Mouse (Mus musculus) gastrocnemius, postnatal 10 days (tissue): Measurements from ENCODE around the gene Tgoln1. TPM values are rescaled to one million over a fixed set of nuclear protein-coding genes. Genes with fewer than 3 reads are reported as not detected.

Experiments
- DNase-seq: peaks from one replicate; pipeline ENCODE4 v3.0.0; 2021; ENCODE audit warnings: mixed read lengths
- long read RNA-seq, 2 experiments: library from polyadenylated mRNA; stranded (forward); transcript quantifications; one replicate each; pipeline ENCODE4 v2.0.0; 2021
- total RNA-seq, 2 experiments: library from RNA; stranded (reverse); gene quantifications; 2 replicates each; pipeline ENCODE4 v1.2.3; 2021

The Tgoln1 gene
- total RNA-seq, result 10 to 100 TPM; 22.8 to 25.2 TPM
- long read RNA-seq, experiment 1, full-length matches to known transcripts, result 36 of 42 reads
- long read RNA-seq, experiment 1, partial matches to known transcripts, result 3 of 42 reads
- long read RNA-seq, experiment 1, other reads (novel, unspliced or antisense), result 3 of 42 reads
- long read RNA-seq, experiment 2, full-length matches to known transcripts, result 49 of 56 reads
- long read RNA-seq, experiment 2, partial matches to known transcripts, result 2 of 56 reads
- long read RNA-seq, experiment 2, other reads (novel, unspliced or antisense), result 5 of 56 reads

DNA sequence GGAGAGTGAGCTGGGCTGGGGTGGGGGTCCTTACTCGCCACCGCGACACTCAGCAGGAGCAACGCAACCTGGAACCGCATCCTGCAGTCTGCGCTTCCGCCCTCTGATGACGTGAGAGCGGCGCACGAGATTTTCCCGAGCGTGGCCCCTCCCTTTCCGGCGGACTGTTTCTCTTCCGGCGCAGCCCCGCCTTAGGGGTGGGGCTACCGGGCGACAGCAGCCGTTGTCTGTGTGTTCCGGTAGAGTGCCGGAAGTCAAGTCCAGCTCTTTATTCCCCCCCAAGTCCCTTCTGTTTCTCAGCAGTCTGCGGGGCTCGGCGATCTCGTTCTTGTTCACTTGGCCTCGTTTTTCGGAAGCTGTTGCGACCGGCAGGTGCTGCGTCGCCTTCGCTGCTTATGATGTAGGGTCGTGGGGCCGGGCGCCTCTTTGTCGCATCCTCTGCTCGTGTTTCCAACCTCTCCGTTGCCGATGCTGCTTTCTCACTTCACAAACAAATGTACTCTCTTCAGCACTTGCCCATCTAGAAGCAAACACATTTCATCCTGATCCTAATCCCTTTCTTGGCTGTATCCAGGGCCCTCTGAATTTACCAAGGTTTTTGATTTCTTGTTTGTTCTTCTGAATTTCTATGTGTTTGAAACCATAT, at the start of gene Tgoln1:
Gene Tgoln1 (minus strand): TSS at position 358 of the 646 bp plus-strand sequence.
- peak; percentile 93 for DNase-seq

DNA sequence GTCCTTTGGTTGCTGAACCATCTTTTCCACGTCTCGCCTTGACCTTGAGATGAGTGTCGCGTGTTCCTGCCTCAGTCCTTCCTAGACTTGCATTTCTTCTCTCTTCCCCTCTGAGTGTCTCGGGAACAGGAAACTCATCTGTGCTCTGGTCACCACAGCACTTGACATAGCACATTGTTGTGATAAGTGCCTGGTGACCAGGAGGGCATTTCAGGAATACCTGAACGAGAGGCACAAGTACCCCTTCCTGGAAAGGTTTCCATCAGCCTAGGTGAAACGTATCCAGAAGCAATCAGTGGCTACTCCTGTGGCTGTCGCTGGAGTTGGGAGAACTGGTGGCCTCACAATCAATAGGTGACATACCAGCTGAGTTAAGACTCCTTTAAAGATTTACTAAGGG, 47.5 kb upstream of the Tgoln1 start:
- DNase-seq, result no peak

DNA sequence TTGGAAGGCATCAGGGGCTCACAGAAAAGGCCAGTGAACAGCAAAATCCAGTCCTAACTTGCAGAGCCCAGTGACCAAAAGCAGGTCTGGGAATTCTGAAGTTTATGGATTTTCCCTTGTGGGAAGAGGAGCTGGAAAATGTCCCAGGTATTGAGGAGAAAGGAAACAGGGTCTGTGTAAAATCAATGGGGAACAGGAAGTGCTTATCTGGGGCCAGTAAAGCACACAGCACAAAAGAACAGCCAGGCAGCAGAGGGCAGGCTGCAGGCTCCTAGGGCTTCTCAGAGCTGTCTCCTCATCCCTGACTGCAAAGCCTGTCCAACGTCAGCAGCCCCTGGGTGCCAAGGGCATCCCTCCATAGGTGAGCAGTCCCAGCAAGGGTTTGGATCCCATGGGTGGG, 46.2 kb upstream of the Tgoln1 start:
- no peak for DNase-seq

DNA sequence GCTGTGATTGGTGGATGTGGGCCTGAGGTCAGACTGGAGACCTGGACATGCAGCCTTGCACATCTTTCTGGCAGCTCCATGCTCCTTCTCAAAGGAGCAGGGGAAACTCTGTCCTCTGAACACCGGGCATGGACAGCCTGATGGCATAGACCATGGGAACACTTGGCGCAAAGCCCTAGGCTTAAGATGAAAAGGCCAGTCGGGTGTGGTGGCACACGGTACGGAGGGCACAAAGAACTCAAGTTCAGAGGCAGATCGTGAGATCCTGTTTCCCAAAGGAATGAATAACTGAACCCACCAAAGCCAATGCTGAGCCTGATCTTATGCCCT, 43.6 kb upstream of the Tgoln1 start:
- DNase-seq, result no peak

DNA sequence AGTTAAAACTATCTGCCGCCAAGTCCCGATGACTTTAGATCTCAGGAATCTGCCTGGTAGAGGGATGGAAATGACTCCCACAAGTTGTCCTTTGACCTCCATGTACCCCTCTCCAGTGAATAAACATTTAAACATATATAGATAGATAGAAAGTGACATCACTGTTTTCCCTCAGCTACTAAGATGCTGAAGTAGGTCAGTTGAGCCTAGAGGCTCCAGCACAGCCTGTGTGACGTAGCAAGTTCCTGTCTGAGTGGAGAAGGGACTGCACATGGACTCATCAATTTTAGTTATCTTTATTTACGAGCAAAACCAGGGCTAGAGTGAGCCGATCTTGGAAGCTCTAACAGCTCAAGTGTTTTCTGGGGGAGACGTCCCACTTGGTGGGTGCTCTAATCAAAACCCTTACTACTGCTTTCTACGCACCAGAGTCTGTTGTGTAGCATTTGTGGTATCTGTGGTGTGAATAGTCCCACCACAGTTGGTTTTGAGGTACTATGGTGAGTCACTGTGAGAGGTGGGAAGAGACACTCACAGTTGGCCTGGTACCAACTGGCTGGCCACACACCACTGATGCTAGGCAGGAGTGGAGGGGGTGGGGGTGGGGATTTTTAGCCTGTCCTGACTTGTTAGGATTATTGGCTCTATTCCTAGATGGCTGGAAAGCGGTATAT, 43.1 kb upstream of the Tgoln1 start:
- no peak for DNase-seq

DNA sequence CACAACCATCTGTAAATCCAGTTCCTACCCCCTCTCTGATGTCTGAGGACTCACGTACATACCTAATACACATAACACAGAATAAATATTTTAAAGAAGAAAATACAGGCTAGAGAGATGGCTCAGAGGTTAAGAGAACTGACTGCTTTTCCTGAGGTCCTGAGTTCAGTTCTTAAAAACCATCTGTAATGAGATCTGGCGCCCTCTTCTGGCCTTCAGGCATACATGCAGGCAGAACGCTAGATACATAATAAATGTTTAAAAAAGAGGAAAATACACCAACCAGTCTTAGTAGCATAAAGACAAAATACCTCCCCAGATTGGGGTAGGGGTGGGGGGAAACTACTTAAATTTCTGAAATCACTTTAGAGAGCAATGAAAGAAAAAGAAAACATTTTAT, 41.2 kb upstream of the Tgoln1 start:
- DNase-seq, result no peak

DNA sequence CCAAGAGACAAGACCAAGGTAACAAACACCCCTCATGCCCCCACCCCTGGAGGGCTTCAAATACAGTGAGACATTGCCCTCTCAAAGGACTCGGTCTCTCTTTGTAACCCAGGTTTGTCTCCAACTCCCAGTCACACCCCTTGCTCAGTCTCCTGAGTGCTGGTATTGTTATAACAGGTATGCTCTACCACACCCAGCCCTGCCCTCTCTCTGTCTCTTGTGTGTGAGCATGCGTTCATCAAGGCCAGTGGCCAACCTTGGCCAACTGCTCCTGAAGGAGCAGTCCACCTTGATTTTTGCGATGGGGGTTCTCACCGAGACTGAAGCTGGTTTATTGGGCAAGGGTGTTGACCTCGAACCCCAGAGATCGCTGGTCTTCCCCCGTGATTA, 39.2 kb upstream of the Tgoln1 start:
- no peak for DNase-seq

DNA sequence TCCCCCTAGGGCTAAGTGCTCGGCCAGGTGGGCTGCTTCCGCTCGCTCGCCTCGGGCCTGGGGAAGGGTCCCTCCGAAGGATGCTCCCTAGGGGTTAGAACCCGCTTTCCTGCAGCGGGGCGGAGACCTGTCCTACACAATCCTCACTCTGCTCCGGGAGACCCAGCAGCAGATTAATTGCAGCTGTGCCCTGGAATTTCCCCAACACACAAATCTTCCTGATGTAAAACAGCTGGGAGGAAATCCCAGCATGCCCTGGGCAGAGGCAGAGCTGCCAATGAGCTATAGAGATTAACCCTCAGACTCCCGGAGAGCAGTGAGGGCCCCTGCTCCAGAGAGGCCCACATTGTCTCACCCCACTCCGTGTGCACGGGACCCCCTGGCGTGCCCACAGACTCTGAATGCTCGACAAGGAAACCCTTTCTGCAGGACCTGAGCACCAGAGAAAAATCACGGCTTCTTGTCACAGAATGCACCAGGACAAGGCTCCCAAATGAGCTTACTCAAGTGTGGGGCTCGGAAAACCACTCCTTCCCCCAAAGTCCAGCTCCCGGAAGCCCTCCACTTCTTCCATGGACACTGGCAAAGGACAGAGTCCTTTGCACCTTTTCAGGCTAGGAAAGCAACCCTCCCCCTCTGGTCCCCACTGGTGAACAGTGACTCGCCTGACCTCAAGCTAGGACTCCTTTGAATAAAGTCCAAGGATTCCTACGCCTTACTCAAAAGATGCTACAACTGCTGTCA, 38.7 kb upstream of the Tgoln1 start:
- peak; percentile 61 for DNase-seq

DNA sequence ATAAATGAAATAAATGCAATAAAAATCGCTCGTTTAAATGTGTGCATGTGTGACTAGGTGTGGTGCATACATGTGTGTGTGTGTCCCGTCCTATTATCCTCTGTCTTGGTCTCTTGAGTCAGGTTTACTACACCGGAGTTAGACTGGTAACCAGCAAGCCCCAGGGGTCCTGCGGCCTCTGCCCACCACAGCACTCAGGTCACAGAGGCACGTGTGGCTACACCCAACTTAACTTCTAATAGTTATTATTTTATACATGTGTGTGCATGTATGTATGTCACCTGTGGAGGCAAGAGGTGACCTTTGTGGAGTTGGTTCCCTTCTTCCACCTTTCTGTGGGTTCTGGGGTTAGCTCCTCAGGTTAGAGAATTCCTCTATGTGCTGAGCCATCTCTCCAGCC, 37.6 kb upstream of the Tgoln1 start:
- no peak for DNase-seq

DNA sequence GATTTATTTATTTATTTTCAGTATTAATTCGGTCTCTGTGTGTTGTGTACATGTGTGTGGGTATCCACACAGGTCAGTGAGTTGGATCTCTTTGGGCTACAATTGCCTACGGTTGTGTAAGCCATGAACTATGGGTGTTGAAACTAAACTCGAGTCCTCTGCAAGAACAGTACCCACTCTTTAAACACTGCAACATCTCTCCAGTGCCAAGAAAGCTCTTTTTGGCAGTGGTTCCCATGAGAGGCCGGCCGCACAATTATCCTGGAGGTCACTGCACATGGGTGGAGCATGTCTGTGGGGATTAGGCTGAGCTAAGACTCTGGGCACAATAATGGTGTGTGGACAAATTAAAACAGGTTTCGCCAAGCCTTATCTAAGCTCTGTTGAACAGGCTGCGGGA, 36.6 kb upstream of the Tgoln1 start:
- no peak for DNase-seq

DNA sequence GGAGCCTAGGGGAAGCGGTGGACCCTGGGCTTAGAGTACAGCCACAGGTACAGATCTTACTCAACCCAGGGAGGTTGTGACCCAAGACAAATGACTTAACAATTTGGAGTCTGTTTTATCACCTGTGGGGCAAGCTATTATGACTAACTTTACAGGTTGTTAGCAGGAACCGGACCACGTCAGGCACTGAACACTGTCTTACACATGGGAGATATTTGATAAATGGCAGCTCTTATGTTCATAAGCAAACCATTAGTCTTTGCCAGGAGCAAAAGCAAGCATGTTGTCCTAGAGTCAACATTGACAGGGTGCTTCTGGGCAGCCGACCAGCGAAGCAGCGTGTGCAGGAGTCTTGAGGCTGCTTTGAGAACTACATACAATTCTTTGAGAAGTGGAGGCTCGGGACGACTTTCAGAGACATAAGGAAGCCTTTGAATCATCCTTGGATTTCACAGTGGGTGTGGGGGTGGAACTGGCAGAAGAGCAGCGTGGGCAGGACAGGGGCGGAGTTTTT, 33.6 kb upstream of the Tgoln1 start:
- no peak for DNase-seq

DNA sequence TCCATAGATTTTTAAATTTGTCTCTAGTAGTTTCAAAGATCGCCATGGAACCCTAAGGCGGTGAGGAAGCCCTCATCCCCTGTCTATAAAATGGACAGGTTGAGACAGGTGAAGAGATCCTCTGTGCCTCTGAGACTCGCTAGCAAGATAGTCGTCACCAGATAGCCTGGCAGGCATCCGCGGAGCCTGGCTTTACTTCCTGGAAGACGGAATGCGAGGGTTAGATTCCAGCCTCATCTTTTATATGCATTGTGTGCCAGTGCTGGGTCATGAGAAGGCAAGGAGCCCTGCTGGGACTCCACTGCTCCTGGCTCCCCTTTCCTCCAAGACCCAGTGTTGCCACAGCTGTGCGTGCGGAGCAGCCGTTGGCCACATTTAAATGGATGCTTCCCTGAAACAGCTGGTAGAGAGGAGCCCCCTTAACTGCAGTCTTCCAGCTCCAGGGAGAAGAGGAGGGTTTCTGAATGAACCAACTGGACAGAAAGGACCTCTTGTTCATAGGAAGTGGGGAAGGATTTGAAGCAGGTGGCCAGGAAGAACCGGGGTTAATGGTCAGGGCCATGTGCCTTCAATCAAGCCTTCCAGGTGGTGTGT, 31.3 kb upstream of the Tgoln1 start:
- DNase-seq, result no peak

DNA sequence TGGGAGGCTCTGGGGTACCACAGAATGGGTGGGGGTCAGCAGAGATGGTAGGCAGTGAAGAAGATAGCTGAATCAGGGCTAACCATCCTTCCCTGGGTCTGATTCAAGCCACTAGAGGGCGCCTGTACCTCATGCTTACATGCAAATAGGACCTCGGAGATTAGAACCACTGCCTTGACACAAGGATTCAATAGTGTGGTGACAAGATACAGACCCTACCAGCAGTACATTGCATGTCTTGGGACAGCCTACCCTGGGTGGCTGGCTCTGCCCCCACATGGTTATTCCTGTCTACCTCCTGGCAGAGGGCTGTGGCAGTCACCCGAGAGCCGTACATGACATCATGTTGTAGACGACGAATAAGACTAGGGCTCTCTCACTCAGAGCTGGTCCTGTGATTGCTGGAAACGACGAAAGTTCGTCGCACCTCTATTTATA, 30.6 kb upstream of the Tgoln1 start:
- peak; percentile 68 for DNase-seq

DNA sequence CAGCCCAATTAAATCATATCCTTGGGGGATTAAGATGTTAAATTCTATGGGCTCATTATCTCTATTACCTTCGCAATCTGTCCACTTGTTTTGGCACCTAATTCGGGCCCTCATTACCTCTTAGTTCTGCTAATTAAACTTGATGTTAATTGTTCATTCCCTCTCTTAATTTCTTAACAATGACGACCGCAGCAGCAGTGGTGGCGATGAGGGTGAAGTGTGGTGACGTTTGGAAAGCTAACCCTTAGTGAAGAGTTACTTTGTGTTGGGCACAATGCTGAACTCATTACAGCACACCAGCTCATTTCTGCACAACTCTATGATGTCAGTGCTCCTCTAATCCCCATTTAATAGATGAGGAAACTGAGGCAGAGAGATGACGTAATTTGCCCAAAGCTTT, 28.6 kb upstream of the Tgoln1 start:
- DNase-seq, result no peak

DNA sequence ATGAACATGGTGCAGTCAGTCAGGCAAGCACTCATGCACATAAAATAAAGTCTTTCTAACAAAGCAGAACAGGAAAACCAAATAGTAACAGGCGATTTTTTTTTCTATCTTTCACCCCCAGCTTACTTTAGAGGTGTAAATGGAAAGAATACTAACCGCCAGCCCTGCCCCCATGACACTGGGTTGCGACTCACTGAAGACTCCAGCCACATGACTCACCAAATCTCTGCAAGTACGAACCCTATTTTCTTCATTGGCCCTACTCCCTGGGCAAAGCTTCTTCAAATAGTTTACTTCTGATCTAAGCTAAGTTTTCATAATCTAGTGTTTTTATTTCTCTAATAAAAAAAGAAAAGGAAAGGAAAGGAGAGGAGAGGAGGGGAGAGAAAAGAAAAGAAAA, 27.8 kb upstream of the Tgoln1 start:
- DNase-seq, result no peak

DNA sequence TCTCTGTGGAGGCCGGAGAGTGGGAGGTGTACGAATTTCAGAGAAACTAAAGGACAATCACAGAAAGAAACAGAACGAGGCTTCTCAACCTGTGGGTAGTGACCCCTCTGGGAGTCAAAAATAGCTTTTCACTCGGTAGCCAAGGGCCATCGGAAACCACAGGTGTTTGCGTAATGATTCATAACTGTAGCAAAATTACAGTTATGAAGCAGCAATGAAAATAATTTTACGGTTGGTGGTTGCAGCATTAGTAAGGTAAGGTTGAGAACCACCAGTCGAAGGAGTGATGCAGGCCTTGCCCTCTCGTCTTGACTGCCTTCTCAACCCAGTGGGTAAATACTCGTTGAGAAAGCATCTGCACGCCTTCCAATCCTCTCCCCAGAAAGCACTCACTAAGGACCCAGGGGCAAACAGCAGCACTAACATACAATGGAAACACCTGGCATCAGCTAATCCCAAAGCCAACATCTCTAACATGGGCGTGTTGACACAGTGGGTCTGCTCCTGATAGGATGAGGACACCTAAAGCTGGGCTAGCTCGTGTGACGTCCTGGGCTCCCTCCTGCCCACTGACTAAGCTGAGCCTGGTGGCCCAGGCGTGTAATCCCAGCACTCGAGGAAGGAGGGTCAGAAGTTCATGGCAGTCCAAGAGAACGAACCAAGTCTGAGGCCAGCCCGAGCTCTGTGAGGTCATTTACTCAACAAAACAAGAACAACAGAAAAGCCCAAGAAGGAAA, 24.6 kb upstream of the Tgoln1 start:
- no peak for DNase-seq

DNA sequence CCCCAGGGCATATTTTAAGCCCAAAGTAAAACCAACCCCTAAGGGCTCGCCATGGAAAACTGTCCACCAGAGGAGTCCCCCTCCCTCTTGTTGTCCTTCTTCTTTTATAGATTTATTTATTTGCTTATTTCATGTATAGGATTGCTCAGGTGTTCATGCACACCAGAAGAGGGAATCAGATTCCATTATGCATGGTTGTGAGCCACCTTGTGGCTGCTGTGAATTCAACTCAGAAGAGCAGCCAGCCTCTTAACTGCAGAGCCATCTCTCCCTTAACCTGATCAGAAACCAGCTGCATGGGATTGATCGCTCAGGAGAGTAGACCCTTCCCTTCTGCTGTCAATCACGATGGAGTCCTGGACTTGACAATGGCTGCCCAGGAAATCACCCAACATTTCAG, 20.1 kb upstream of the Tgoln1 start:
- no peak for DNase-seq

DNA sequence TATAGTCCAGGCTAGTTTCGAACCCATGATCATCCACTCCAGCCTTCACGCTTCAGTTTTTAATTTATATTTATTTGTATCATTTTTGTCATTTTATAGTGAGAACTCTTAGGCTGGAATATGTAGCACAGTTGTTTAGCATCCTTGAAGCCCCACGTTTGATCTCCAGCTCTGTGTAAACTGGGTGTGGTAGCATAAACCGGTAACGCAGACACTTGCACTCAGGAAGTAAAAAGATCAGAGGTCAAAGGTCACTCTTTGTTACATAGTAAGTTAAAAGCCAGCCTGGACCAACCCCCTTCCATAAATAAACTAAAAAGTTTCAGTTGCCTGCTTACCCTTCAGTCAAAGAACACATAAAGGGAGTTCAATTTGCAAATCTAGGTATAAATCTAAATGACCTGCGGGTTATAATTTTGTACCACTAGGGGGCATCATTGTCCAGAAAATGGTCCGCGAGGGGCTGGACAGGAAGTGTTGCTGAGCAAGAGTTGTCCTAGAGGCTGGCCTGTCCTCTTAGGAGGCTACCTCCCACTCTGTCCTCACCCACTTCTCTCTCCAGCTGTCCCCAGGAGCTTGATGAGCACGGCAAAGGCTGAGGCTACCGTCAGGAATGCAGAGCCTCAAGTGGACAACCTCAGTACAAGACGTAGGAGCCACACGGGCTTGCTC, 19.1 kb upstream of the Tgoln1 start:
- peak; percentile 39 for DNase-seq

DNA sequence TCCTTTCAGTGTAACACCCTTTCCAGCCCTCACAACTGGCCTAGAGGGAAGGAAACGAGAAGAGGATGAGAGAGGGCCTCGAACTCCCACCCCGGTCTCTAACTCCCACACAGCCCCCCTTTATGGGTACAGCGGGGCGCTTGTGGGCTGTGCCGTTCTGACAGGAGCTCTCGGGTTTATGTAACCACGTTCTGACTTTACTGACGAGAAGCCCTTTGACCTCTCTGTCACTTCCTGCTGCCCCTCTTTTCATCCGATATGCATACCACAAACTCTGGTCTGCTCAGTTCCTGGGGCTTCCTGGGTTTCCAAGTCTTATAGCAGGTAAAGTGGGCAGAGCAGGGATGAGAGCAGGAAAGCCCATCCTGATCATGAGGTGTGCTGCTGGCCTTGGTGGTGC, 17.5 kb upstream of the Tgoln1 start:
- no peak for DNase-seq

DNA sequence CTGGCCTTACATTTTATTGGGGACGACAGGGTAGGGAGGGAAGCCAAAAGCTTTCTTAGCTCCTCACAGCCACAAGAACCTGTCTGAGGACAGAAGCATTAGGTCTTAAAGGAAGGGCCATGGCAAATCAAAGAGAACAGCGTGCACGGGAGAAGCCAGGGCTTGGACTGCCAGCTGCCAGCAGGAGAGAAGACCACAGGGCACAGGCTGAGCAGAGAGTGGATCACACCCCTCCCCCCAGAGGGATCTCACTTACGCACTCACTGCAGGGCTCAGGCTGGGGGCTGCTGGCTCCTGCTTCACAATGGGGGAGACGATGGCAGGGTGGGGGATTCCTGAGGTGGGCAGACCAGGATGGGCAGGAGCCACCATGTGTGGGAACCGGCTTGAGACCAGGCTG, 14.9 kb upstream of the Tgoln1 start:
- no peak for DNase-seq

DNA sequence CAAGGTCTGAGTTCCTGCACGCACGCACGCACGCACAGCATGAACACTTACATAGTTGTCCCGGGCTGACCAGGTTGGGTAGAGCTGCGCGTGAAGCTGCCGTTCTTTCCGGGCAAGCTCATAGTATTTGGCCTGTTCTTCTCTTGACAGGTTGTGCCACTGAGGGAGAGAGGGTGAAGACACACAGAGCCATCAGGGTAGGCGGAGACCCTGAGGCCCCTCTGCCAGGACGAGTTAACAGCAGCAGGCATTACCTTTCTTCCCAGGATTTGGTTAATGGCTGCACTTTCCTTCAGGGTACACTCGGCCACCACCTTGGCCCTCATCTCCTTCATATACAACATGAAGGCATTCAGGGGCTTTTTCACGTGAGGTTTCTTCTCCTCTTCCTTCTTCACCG, 14.2 kb upstream of the Tgoln1 start:
- DNase-seq, result no peak
